Mouse (Mus musculus) intestine, embryonic 14.5 days (tissue): ENCODE measurements at regions not wholly inside any gene's neighbourhood (a gene's known extent, or its start where the extent isn't known, plus 50 kb on each side); places are given as distances from the start of the nearest gene placed in this dataset.

ENCODE experiments used
- ATAC-seq: fragments of 200-750 bp; cut with Nextera tagmentation; replicated peaks from 2 replicates; pipeline ENCODE4 v1.8.0; 2017; ENCODE audit warnings: low read depth, moderate number of reproducible peaks, moderate TSS enrichment, moderate library complexity; ENCODE audit not compliant: low FRiP score, low TSS enrichment
- DNase-seq: peaks from one replicate; pipeline ENCODE4 v3.0.0-alpha.2; 2018; ENCODE audit warnings: low spot score
- H3K27ac ChIP-seq: fragments of 300-500 bp; sonication (generic); 2 replicates; pipeline ENCODE4 v1.5.1; 2014; ENCODE audit warnings: low read depth, mild to moderate bottlenecking, control low read depth
- H3K27me3 ChIP-seq: fragments of 300-500 bp; sonication (generic); replicated peaks from 2 replicates; pipeline ENCODE4 v1.6.1; 2014; ENCODE audit warnings: low read length, control low read depth; ENCODE audit not compliant: control insufficient read depth, insufficient read depth
- H3K36me3 ChIP-seq: fragments of 300-500 bp; sonication (generic); 2 replicates; pipeline ENCODE4 v1.6.1; 2014; ENCODE audit warnings: low read length, control low read depth; ENCODE audit not compliant: control insufficient read depth, insufficient read depth
- H3K4me1 ChIP-seq: fragments of 300-500 bp; sonication (generic); replicated peaks from 2 replicates; pipeline ENCODE4 v1.6.1; 2014; ENCODE audit warnings: low read length, control low read depth, mixed read lengths; ENCODE audit not compliant: control insufficient read depth, insufficient read depth
- H3K4me2 ChIP-seq: fragments of 300-500 bp; sonication (generic); 2 replicates; pipeline ENCODE4 v1.6.1; 2014; ENCODE audit warnings: low read length
- H3K4me3 ChIP-seq: fragments of 300-500 bp; sonication (generic); 2 replicates; pipeline ENCODE4 v1.5.1; 2014; ENCODE audit warnings: low read depth, low read length, control low read depth, mixed read lengths
- H3K9ac ChIP-seq: fragments of 300-500 bp; sonication (generic); 2 replicates; pipeline ENCODE4 v1.6.1; 2014; ENCODE audit warnings: mild to moderate bottlenecking, low read length
- H3K9me3 ChIP-seq: fragments of 300-500 bp; sonication (generic); 2 replicates; pipeline ENCODE4 v1.6.1; 2016; ENCODE audit warnings: low read length, control low read depth; ENCODE audit not compliant: control insufficient read depth
- WGBS: fragments of 180-500 bp; shearing (Covaris S2); extraction: QIAGEN DNeasy Blood & Tissue Kit; methylation state at CpG from one replicate; pipeline ENCODE4 v1.1.7; 2014; 5-methylcytosine and 5-hydroxymethylcytosine counted together

- Histone ChIP-seq H3K4me1 (no peaks in the 10 kb centered on the region), H3K36me3 (no peaks in the 10 kb centered on the region), H3K4me3 (no peak overlapping the region), H3K4me2 (no peak overlapping the region), H3K9ac (no peak overlapping the region), H3K27me3 (no peaks in the 10 kb centered on the region), H3K9me3 (no peaks in the 10 kb centered on the region), H3K27ac (no peak overlapping the region)
- DNase-seq (no peak), ATAC-seq (no peak)
- WGBS, result 94% methylated on average over 1 of the region's 1 CpGs
Measured at GRCm38 (mm10) chr5:126440516-126440915, 801.1 kb upstream of the Tmem132c start.

GRCm38 (mm10) chr5:126475761-126476160, 765.8 kb upstream of the Tmem132c start:
- 70% methylated on average over 3 of the region's 3 CpGs for WGBS
- Histone ChIP-seq H3K4me1 (no peaks in the 10 kb centered on the region), H3K4me3 (no peak overlapping the region), H3K4me2 (no peak overlapping the region), H3K27ac (no peak overlapping the region), H3K9me3 (no peaks in the 10 kb centered on the region), H3K36me3 (no peaks in the 10 kb centered on the region), H3K9ac (no peak overlapping the region), H3K27me3 (no peaks in the 10 kb centered on the region)
- ATAC-seq, result no peak
- no peak for DNase-seq

GRCm38 (mm10) chr5:126522076-126522475, 719.5 kb upstream of the Tmem132c start:
- Histone ChIP-seq H3K9me3 (no peaks in the 10 kb centered on the region), H3K27me3 (no peaks in the 10 kb centered on the region), H3K36me3 (no peaks in the 10 kb centered on the region), H3K4me1 (no peaks in the 10 kb centered on the region), H3K4me3 (no peak overlapping the region), H3K27ac (no peak overlapping the region), H3K9ac (no peak overlapping the region), H3K4me2 (no peak overlapping the region)
- DNase-seq, result no peak
- 68% methylated on average over 4 of the region's 4 CpGs for WGBS
- no peak for ATAC-seq

- H3K27ac ChIP-seq, result no peak overlapping the region
- H3K4me2 ChIP-seq, result no peak overlapping the region
- no peaks in the 10 kb centered on the region for H3K9me3 ChIP-seq
- no peaks in the 10 kb centered on the region for H3K36me3 ChIP-seq
- H3K4me3 ChIP-seq, result no peak overlapping the region
- no peaks in the 10 kb centered on the region for H3K27me3 ChIP-seq
- no peaks in the 10 kb centered on the region for H3K4me1 ChIP-seq
- DNase-seq (no peak), ATAC-seq (no peak)
- 72% methylated on average over 4 of the region's 4 CpGs for WGBS
- H3K9ac ChIP-seq, result no peak overlapping the region
Measured at GRCm38 (mm10) chr5:126525863-126526262, 715.7 kb upstream of the Tmem132c start.

GRCm38 (mm10) chr5:126530806-126531527, 710.6 kb upstream of the Tmem132c start:
- Histone ChIP-seq H3K4me3 (no peak overlapping the region), H3K27me3 (no peaks in the 10 kb centered on the region), H3K9ac (no peak overlapping the region), H3K4me2 (no peak overlapping the region), H3K9me3 (no peaks in the 10 kb centered on the region), H3K27ac (no peak overlapping the region), H3K36me3 (no peaks in the 10 kb centered on the region), H3K4me1 (no peaks in the 10 kb centered on the region)
- WGBS, result 24% methylated on average over 5 of the region's 5 CpGs
- no peak for ATAC-seq
- DNase-seq, result no peak

GRCm38 (mm10) chr5:126531528-126531894, 710.1 kb upstream of the Tmem132c start:
- Histone ChIP-seq H3K9ac (no peak overlapping the region), H3K4me3 (no peak overlapping the region), H3K4me1 (no peaks in the 10 kb centered on the region), H3K27me3 (no peaks in the 10 kb centered on the region), H3K9me3 (no peaks in the 10 kb centered on the region), H3K27ac (no peak overlapping the region), H3K36me3 (no peaks in the 10 kb centered on the region), H3K4me2 (no peak overlapping the region)
- WGBS, result 88% methylated on average over 5 of the region's 5 CpGs
- no peak for DNase-seq
- ATAC-seq, result no peak

- no peak overlapping the region for H3K4me2 ChIP-seq
- DNase-seq (no peak), ATAC-seq (no peak)
- no peaks in the 10 kb centered on the region for H3K9me3 ChIP-seq
- no peaks in the 10 kb centered on the region for H3K27me3 ChIP-seq
- no peak overlapping the region for H3K27ac ChIP-seq
- H3K36me3 ChIP-seq, result no peaks in the 10 kb centered on the region
- 85% methylated on average over 1 of the region's 1 CpGs for WGBS
- H3K4me1 ChIP-seq, result no peaks in the 10 kb centered on the region
- no peak overlapping the region for H3K4me3 ChIP-seq
- no peak overlapping the region for H3K9ac ChIP-seq
Measured at GRCm38 (mm10) chr5:126531975-126532374, 709.6 kb upstream of the Tmem132c start.

- DNase-seq, result no peak
- Histone ChIP-seq H3K4me3 (no peak overlapping the region), H3K36me3 (no peaks in the 10 kb centered on the region), H3K27ac (no peak overlapping the region), H3K9me3 (no peaks in the 10 kb centered on the region), H3K4me2 (no peak overlapping the region), H3K9ac (no peak overlapping the region), H3K27me3 (no peaks in the 10 kb centered on the region), H3K4me1 (no peaks in the 10 kb centered on the region)
- ATAC-seq, result no peak
- 72% methylated on average over 2 of the region's 2 CpGs for WGBS
Measured at GRCm38 (mm10) chr5:126538072-126538471, 703.5 kb upstream of the Tmem132c start.

- no peaks in the 10 kb centered on the region for H3K4me1 ChIP-seq
- no peaks in the 10 kb centered on the region for H3K27me3 ChIP-seq
- H3K9me3 ChIP-seq, result no peaks in the 10 kb centered on the region
- no peak for ATAC-seq
- no peak for DNase-seq
- H3K9ac ChIP-seq, result no peak overlapping the region
- H3K36me3 ChIP-seq, result no peaks in the 10 kb centered on the region
- no peak overlapping the region for H3K4me3 ChIP-seq
- H3K4me2 ChIP-seq, result no peak overlapping the region
- WGBS, result 64% methylated on average over 8 of the region's 8 CpGs
- no peak overlapping the region for H3K27ac ChIP-seq
Measured at GRCm38 (mm10) chr5:126544261-126544976, 697.2 kb upstream of the Tmem132c start.
